Mouse (Mus musculus): ENCODE data around the gene Spag9. TPM values are rescaled to one million over a fixed set of nuclear protein-coding genes. Genes with fewer than 3 reads are reported as not detected.

The Spag9 gene
- polyA plus RNA-seq, 1 experiment: 62.4 TPM

- peaks cover 35% of the 10 kb centered on the region for H3K4me1 ChIP-seq (ENCODE audit: control insufficient read depth, insufficient read depth, low read length)
- TF ChIP-seq POLR2A (IDR thresholded peaks at IDR 0.05; ENCODE audit: borderline replicate concordance, low read depth, low read length) (no peak), CTCF (IDR thresholded peaks at IDR 0.05; ENCODE audit: low read depth, low read length) (no peak)
- H3K27ac ChIP-seq (ENCODE audit: insufficient read depth, low read depth, low read length): no peak overlapping the region
- no peak overlapping the region for H3K4me3 ChIP-seq (ENCODE audit: insufficient read depth, low read length)
Measured at GRCm38 (mm10) chr11:94137326-94138061, 141.6 kb downstream of the Spag9 start.

- peaks cover 30% of the 10 kb centered on the region for H3K4me1 ChIP-seq (ENCODE audit: control insufficient read depth, insufficient read depth, low read length)
- no peak overlapping the region for H3K4me3 ChIP-seq (ENCODE audit: insufficient read depth, low read length)
- H3K27ac ChIP-seq (ENCODE audit: insufficient read depth, low read depth, low read length): no peak overlapping the region
- TF ChIP-seq CTCF (IDR thresholded peaks at IDR 0.05; ENCODE audit: low read depth, low read length): no peak
- no peak for TF ChIP-seq POLR2A (IDR thresholded peaks at IDR 0.05; ENCODE audit: borderline replicate concordance, low read depth, low read length)
Measured at GRCm38 (mm10) chr11:94138411-94139231, 142.7 kb downstream of the Spag9 start.

- TF ChIP-seq CTCF (IDR thresholded peaks at IDR 0.05; ENCODE audit: low read depth, low read length): no peak
- TF ChIP-seq POLR2A (IDR thresholded peaks at IDR 0.05; ENCODE audit: borderline replicate concordance, low read depth, low read length): no peak
- H3K4me1 ChIP-seq (ENCODE audit: control insufficient read depth, insufficient read depth, low read length): peaks cover 25% of the 10 kb centered on the region
- H3K4me3 ChIP-seq (ENCODE audit: insufficient read depth, low read length): no peak overlapping the region
- H3K27ac ChIP-seq (ENCODE audit: insufficient read depth, low read depth, low read length): no peak overlapping the region
Measured at GRCm38 (mm10) chr11:94139232-94139620, 143.3 kb downstream of the Spag9 start.

- H3K27ac ChIP-seq (ENCODE audit: insufficient read depth, low read depth, low read length): no peak overlapping the region
- peaks cover 21% of the 10 kb centered on the region for H3K4me1 ChIP-seq (ENCODE audit: control insufficient read depth, insufficient read depth, low read length)
- TF ChIP-seq POLR2A (IDR thresholded peaks at IDR 0.05; ENCODE audit: borderline replicate concordance, low read depth, low read length) (no peak), CTCF (IDR thresholded peaks at IDR 0.05; ENCODE audit: low read depth, low read length) (no peak)
- no peak overlapping the region for H3K4me3 ChIP-seq (ENCODE audit: insufficient read depth, low read length)
Measured at GRCm38 (mm10) chr11:94140540-94140939, 144.6 kb downstream of the Spag9 start.

- H3K27ac ChIP-seq (ENCODE audit: insufficient read depth, low read depth, low read length): no peak overlapping the region
- TF ChIP-seq POLR2A (IDR thresholded peaks at IDR 0.05; ENCODE audit: borderline replicate concordance, low read depth, low read length) (no peak), CTCF (IDR thresholded peaks at IDR 0.05; ENCODE audit: low read depth, low read length) (no peak)
- H3K4me1 ChIP-seq (ENCODE audit: control insufficient read depth, insufficient read depth, low read length): peaks cover 23% of the 10 kb centered on the region
- no peak overlapping the region for H3K4me3 ChIP-seq (ENCODE audit: insufficient read depth, low read length)
Measured at GRCm38 (mm10) chr11:94141564-94141963, 145.7 kb downstream of the Spag9 start.

GRCm38 (mm10) chr11:94143336-94143735, 147.4 kb downstream of the Spag9 start:
- Histone ChIP-seq H3K27ac (ENCODE audit: insufficient read depth, low read depth, low read length) (no peak overlapping the region), H3K4me3 (ENCODE audit: insufficient read depth, low read length) (no peak overlapping the region), H3K4me1 (ENCODE audit: control insufficient read depth, insufficient read depth, low read length) (peaks cover 20% of the 10 kb centered on the region)
- no peak for TF ChIP-seq CTCF (IDR thresholded peaks at IDR 0.05; ENCODE audit: low read depth, low read length)
- no peak for TF ChIP-seq POLR2A (IDR thresholded peaks at IDR 0.05; ENCODE audit: borderline replicate concordance, low read depth, low read length)

- H3K4me3 ChIP-seq (ENCODE audit: insufficient read depth, low read length): no peak overlapping the region
- peaks cover 20% of the 10 kb centered on the region for H3K4me1 ChIP-seq (ENCODE audit: control insufficient read depth, insufficient read depth, low read length)
- TF ChIP-seq CTCF (IDR thresholded peaks at IDR 0.05; ENCODE audit: low read depth, low read length): no peak
- H3K27ac ChIP-seq (ENCODE audit: insufficient read depth, low read depth, low read length): peak overlapping the region; percentile 53
Measured at GRCm38 (mm10) chr11:94144771-94145539, 149.1 kb downstream of the Spag9 start.

- Histone ChIP-seq H3K4me3 (ENCODE audit: insufficient read depth, low read length) (no peak overlapping the region), H3K27ac (ENCODE audit: insufficient read depth, low read depth, low read length) (no peak overlapping the region), H3K4me1 (ENCODE audit: control insufficient read depth, insufficient read depth, low read length) (peaks cover 20% of the 10 kb centered on the region)
- TF ChIP-seq CTCF (IDR thresholded peaks at IDR 0.05; ENCODE audit: low read depth, low read length) (no peak), POLR2A (IDR thresholded peaks at IDR 0.05; ENCODE audit: borderline replicate concordance, low read depth, low read length) (no peak)
Measured at GRCm38 (mm10) chr11:94146049-94146605, 150.2 kb downstream of the Spag9 start.

- Histone ChIP-seq H3K4me3 (ENCODE audit: insufficient read depth, low read length) (no peak overlapping the region), H3K27ac (ENCODE audit: insufficient read depth, low read depth, low read length) (no peak overlapping the region), H3K4me1 (ENCODE audit: control insufficient read depth, insufficient read depth, low read length) (peaks cover 15% of the 10 kb centered on the region)
- TF ChIP-seq POLR2A (IDR thresholded peaks at IDR 0.05; ENCODE audit: borderline replicate concordance, low read depth, low read length): no peak
- TF ChIP-seq CTCF (IDR thresholded peaks at IDR 0.05; ENCODE audit: low read depth, low read length): no peak
Measured at GRCm38 (mm10) chr11:94146733-94147485, 151.0 kb downstream of the Spag9 start.

Measured in bone marrow macrophage, adult 2 months (primary cell).